Mouse (Mus musculus): ENCODE measurements at regions not wholly inside any gene's neighbourhood (a gene's known extent, or its start where the extent isn't known, plus 50 kb on each side); places are given as distances from the start of the nearest gene placed in this dataset.
A peak's percentile ranks its signal among the peaks of the same experiment; 100 is the strongest.

DNA sequence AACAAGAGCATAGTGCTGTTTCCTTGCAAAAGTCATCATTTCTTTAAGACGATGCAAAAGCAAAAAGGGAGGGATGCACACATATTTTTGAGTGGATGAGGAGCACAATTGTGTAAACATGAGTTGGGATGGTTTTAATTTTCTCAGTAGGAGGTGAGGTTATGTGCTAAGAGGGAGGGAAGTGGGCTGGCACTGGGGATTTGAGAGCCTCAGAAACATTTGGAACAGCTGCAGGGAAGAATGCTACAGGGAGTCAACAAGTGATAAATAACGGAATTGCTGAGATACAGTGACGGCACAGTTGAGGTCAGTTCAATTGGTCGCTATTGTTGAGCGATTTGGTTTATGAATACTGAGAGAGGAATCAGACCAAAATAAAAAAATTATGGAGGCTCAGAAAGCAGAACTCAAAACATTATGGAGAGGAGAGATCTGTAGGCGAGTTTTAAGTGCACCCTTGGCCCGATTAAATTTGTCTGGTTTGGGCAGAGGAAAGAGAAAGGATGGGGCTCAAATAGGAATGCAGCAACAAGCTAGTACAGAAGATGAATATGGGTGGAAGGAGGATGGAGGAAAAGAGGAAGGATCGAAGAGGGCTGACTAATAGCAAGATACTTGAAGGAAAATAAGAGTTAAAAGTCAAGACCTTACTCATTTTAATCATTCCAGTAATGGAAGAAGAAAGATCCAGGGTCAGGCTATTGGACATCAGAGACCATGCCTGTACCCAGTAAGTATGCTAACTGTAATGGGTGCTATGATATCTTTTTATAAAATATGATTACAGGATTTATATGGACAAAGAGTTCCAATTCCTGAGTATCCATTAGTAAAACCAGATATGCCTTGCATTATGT, 259.0 kb downstream of the Trim52 start:
- no peak for DNase-seq (ENCODE audit: extremely low spot score in 1 of 2, low spot score in 1 of 2)

DNA sequence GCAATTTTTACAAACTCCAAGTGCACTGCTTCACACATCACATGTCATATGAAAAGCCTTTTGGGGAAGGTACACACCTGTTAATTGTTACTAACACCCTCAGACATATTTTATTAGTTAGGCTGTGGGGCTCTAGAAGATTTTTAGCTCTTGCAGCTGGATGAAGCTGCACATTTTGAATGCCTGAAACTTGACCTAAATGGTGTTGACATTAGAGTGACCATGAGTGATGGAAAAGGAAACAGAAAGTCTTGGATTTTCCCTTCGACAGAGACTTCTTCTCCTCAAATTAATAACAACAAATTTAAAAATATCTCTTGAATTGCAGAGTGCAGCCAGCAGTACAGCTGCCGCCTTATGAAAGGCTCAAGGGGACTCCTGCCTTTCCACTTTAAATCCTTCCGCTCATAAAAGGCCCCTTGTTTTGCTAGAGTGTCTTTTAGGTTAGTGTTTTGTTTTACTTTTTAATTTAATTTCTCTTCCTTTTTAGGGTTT, 259.7 kb downstream of the Trim52 start:
- no peak for DNase-seq (ENCODE audit: extremely low spot score in 1 of 2, low spot score in 1 of 2)

GRCm38 (mm10) chr14:106373451-106373850, 267.5 kb downstream of the Trim52 start:
- no peak for DNase-seq (ENCODE audit: extremely low spot score in 1 of 2, low spot score in 1 of 2)

GRCm38 (mm10) chr14:106379645-106380044, 273.6 kb downstream of the Trim52 start:
- no peak for DNase-seq (ENCODE audit: extremely low spot score in 1 of 2, low spot score in 1 of 2)

GRCm38 (mm10) chr14:106387671-106388070, 281.7 kb downstream of the Trim52 start:
- DNase-seq (ENCODE audit: extremely low spot score in 1 of 2, low spot score in 1 of 2): no peak

GRCm38 (mm10) chr14:106390546-106390945, 284.5 kb downstream of the Trim52 start:
- DNase-seq (ENCODE audit: extremely low spot score in 1 of 2, low spot score in 1 of 2): no peak

- DNase-seq (ENCODE audit: extremely low spot score in 1 of 2, low spot score in 1 of 2): no peak
These were observed 288.0 kb downstream of the Trim52 start for GRCm38 (mm10) chr14:106393978-106394377.

- DNase-seq (ENCODE audit: extremely low spot score in 1 of 2, low spot score in 1 of 2): no peak
These were observed 307.0 kb downstream of the Trim52 start for GRCm38 (mm10) chr14:106412917-106413558.

- no peak for DNase-seq (ENCODE audit: extremely low spot score in 1 of 2, low spot score in 1 of 2)
These were observed 318.7 kb downstream of the Trim52 start for GRCm38 (mm10) chr14:106424714-106425113.

DNA sequence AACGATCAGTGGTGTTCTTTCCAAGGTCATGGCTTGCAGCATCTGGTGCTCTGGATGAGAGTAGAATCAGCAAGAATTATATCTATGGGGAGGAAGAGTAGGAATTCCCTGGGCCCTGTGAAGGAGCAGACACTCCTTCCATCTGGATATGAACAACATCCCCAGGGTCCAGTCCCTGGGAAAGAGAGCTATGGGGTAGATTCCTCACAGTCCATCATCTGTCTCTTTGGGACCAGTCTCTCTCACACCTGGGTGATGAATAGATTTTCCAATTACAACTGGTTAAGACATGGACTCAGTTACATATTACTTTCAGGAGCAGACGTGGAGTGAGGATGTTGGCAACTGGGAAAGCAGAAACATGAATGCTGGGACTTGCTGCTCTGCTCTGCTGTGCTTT, 322.6 kb downstream of the Trim52 start:
- no peak for DNase-seq (ENCODE audit: extremely low spot score in 1 of 2, low spot score in 1 of 2)

DNA sequence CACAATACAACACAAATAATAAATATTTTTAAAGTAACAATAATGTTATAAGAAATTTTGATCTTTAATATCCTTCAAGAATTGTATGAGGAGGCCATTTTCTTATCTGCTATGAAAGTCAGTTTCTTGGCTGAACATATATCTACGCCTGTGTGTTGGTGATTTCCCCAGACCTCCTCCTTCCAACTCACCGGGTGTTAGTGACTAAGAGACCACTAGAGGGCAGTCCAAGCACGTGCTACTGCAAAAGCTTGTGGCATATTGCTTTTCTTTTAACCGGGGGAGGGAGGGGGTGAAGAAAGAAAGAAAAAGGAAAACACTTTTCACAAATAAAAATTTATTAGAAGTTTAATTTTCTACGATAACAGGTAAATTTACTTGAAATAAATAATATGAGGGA, 333.3 kb downstream of the Trim52 start:
- peak; percentile 17 to 50 for DNase-seq (ENCODE audit: extremely low spot score in 1 of 2, low spot score in 1 of 2)

DNA sequence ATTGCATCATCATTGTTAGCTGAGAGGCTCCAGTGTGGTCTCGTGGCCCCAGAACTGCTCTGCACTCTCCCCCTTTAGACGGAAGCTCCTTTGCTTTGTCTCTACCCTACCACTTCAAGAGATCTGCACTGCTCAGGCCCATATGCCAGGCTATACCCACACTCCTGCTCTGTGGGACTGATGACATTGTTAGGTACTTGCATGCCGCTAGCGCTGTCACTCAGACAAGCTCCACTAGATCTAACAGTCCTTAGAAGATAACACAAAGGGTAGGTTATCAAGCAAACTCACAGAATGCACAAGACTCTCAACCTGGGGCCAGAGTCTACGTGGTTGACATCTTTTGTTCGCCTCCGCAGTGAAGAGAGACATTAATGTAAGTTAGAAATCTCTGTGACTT, 383.1 kb downstream of the Trim52 start:
- DNase-seq (ENCODE audit: extremely low spot score in 1 of 2, low spot score in 1 of 2): no peak

GRCm38 (mm10) chr14:106491389-106491788, 385.4 kb downstream of the Trim52 start:
- DNase-seq (ENCODE audit: extremely low spot score in 1 of 2, low spot score in 1 of 2): no peak

- peak in 1 of 2 experiments; percentile 18 for DNase-seq (ENCODE audit: extremely low spot score in 1 of 2, low spot score in 1 of 2)
These were observed 394.5 kb downstream of the Trim52 start for GRCm38 (mm10) chr14:106500344-106501135.

DNA sequence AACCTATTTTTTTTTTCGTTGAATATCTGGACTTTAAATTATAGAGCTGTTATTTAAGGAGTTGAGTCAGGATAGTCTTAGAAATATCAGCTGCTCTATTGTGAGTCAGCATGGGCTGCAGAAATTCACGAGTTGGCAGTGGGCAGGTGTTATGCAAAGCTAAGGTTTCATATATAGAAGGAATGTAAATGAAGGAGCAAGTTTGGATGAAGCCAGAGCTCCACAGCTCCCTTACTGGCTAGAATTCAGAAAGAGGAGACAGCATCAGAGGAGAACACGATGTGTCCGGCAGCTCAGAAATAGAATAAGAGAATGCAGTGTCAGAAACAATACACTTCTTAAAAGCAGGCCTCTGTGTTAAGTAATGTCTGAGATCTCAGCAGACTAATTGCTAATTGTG, 400.9 kb downstream of the Trim52 start:
- DNase-seq (ENCODE audit: extremely low spot score in 1 of 2, low spot score in 1 of 2): no peak

DNA sequence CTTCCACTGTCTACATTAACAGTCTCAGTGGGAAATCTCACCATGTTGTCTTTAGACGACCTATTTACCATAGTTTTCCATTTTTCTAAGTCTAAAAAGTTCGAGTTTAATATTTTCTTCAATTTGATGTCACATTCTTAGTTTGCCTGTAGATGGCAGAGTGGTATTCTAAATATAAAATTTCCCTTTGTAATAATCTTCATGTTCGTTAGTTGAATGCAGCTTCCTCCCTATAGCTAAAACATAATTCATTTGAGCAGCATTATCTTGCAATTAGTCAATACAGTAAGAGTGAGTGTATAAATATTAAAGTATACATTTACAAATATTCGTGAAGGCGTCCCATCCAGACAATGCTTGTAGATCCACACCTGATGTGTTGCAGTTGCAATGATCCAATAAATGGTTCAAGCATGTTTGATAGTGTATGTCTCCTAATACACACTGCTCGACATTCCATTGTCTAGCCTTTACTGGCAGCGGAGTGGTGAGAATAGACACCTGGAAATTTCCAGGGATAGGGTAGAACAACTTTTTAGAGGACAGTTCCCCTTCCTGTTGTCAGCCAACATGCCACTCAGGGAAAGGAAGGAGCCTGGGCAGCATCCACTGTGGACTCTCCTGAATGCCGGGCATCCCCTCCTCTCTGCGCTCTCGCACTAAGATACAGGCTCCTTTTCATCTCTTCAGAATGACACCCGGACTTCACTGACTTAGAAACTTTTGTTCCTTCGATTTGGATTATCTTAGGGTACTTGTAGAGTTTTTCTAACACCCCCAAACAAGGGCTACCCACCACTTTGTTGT, 412.8 kb downstream of the Trim52 start:
- no peak for DNase-seq (ENCODE audit: extremely low spot score in 1 of 2, low spot score in 1 of 2)

DNA sequence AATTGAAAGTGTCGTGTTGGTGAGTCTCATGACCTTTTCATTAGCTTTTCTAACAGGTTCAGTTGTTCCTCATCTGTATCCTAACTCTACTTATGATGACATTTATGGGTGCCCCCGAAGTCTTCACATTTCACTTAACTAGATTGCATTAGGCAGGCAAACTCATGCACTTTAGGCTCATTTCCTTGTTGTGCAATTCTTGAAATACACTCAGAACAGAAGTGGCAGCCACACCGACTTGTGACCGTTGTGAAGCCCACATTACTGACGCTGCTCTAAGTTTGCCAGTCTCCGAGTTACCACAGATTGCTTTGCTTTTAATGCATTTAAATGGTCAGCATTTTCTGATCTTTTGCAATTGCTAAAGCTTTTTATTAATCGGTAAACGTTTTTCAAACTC, 414.8 kb downstream of the Trim52 start:
- no peak for DNase-seq (ENCODE audit: extremely low spot score in 1 of 2, low spot score in 1 of 2)

DNA sequence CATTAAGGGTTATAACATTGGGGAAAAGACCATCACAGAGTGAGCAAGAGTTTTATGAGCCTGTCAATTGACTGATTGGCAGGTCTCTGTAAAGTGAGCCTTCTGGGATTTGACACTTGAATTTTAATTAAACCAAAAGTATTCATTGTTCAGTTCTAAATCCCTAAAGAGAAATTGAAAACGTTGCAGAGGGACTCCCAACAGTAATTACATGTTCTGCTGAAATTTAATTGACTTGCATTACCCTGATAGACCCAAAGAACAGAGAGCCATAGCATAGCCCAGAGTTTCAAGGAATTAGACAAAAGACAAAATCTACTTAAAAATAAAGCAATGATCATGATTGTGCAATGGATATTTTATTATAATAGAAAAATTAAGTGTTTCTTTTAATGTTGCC, 444.2 kb downstream of the Trim52 start:
- DNase-seq (ENCODE audit: extremely low spot score in 1 of 2, low spot score in 1 of 2): no peak

- DNase-seq (ENCODE audit: extremely low spot score in 1 of 2, low spot score in 1 of 2): no peak
These were observed 473.3 kb downstream of the Trim52 start for GRCm38 (mm10) chr14:106579281-106579680.

DNA sequence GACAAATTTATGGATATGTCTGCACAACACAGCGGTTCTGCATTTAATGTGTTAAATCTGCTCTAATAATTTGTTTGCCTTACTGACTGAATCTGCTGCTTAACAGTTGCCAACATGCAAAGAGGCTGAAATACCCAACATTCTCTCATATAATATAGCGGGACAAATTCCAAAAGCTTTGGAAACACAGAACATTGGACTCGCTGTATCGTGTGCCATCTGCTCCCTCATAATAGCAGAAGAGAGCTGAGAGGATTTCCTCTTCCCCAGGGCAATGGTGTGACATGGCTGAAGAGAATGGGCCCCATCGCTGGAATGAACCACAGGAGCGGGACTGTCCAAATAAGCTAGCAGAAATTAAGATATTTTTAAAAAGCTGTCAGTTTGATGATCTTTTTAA, 475.9 kb downstream of the Trim52 start:
- DNase-seq (ENCODE audit: extremely low spot score in 1 of 2, low spot score in 1 of 2): no peak

All from layer of hippocampus, postnatal 25 days (tissue).